Mouse (Mus musculus): ENCODE measurements around the gene Park7. TPM values are rescaled to one million over a fixed set of nuclear protein-coding genes. Genes with fewer than 3 reads are reported as not detected.
A peak's percentile ranks its signal among the peaks of the same experiment; 100 is the strongest.

The Park7 gene
- total and polyA plus RNA-seq, 2 experiments from 2014 or later: 135 to 449 TPM

GRCm38 (mm10) chr4:150903091-150903742, 11.0 kb downstream of the Park7 start:
- Histone ChIP-seq H3K36me3 (ENCODE audit: insufficient read depth, low read length) (peaks cover 42% of the 10 kb centered on the region), H3K4me2 (ENCODE audit: low read depth, low read length) (no peak overlapping the region), H3K27me3 (ENCODE audit: insufficient read depth, low read length) (no peaks in the 10 kb centered on the region), H3K4me3 (ENCODE audit: low read length) (no peak overlapping the region), H3K9me3 (ENCODE audit: low read length) (no peaks in the 10 kb centered on the region), H3K27ac (no peak overlapping the region), H3K9ac (replicated peaks; ENCODE audit: low read length) (no peak overlapping the region), H3K4me1 (ENCODE audit: insufficient read depth, low read length) (no peaks in the 10 kb centered on the region)
- ATAC-seq (no peak), DNase-seq (ENCODE audit: low spot score) (no peak)
- 93% methylated on average over 14 of the region's 14 CpGs for WGBS
- TF ChIP-seq CTCF (IDR thresholded peaks at IDR 0.05; ENCODE audit: low read depth): no peak

DNA sequence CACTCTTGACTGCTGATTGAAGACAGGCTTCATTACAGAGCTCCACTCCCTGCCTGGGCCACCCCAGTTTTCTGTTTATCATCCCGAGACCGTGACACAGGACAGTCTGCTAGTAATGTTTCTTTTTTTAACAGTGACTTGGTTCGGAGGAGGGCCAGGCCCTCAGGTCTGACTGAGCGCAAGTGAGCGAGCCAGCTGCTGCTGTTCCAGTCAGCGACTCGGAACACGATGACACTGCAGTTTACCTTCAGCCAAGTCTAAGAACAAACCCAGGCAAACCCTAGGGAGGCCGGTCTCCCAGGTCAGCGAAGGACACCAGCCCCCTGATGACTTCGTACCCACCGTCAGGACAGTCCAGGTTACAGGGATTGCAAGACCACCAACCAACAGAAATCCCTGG, 12.2 kb downstream of the Park7 start:
- H3K4me3 ChIP-seq (ENCODE audit: low read length): no peak overlapping the region
- no peak for ATAC-seq
- no peak overlapping the region for H3K9ac ChIP-seq (replicated peaks; ENCODE audit: low read length)
- H3K27ac ChIP-seq: no peak overlapping the region
- H3K4me1 ChIP-seq (ENCODE audit: insufficient read depth, low read length): no peaks in the 10 kb centered on the region
- DNase-seq (ENCODE audit: low spot score): no peak
- no peaks in the 10 kb centered on the region for H3K9me3 ChIP-seq (ENCODE audit: low read length)
- peaks cover 48% of the 10 kb centered on the region for H3K36me3 ChIP-seq (ENCODE audit: insufficient read depth, low read length)
- H3K4me2 ChIP-seq (ENCODE audit: low read depth, low read length): no peak overlapping the region
- H3K27me3 ChIP-seq (ENCODE audit: insufficient read depth, low read length): no peaks in the 10 kb centered on the region
- no peak for TF ChIP-seq CTCF (IDR thresholded peaks at IDR 0.05; ENCODE audit: low read depth)
- WGBS: 93% methylated on average over 12 of the region's 12 CpGs

GRCm38 (mm10) chr4:150901651-150902050, 12.6 kb downstream of the Park7 start:
- Histone ChIP-seq H3K4me1 (ENCODE audit: insufficient read depth, low read length) (no peaks in the 10 kb centered on the region), H3K36me3 (ENCODE audit: insufficient read depth, low read length) (peaks cover 52% of the 10 kb centered on the region)

DNA sequence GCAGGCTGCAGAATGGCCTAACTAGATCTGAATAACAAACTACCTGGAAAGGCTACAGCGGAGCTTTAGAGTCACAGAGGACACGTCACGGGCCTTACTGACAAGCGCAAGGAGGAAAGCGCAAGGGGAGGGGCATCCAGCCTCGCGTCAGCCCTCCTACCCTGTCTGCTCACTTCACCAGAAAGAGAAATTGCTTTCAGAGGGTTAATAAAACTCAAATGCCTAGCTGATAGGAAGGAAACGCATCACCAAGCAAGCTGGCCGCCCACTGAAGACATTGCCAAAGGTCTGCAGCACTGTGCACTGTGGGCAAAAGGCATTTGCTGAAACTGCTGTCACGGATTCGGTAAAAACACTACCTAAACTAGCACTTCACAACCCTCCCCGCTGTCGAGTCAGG, 13.8 kb downstream of the Park7 start:
- DNase-seq (ENCODE audit: low spot score) (no peak), ATAC-seq (no peak)
- no peak for TF ChIP-seq CTCF (IDR thresholded peaks at IDR 0.05; ENCODE audit: low read depth)
- peaks cover 56% of the 10 kb centered on the region for H3K36me3 ChIP-seq (ENCODE audit: insufficient read depth, low read length)
- no peaks in the 10 kb centered on the region for H3K9me3 ChIP-seq (ENCODE audit: low read length)
- no peak overlapping the region for H3K4me2 ChIP-seq (ENCODE audit: low read depth, low read length)
- H3K27me3 ChIP-seq (ENCODE audit: insufficient read depth, low read length): no peaks in the 10 kb centered on the region
- 96% methylated on average over 13 of the region's 13 CpGs for WGBS
- no peak overlapping the region for H3K4me3 ChIP-seq (ENCODE audit: low read length)
- no peak overlapping the region for H3K27ac ChIP-seq
- no peaks in the 10 kb centered on the region for H3K4me1 ChIP-seq (ENCODE audit: insufficient read depth, low read length)
- H3K9ac ChIP-seq (replicated peaks; ENCODE audit: low read length): no peak overlapping the region

More at GRCm38 (mm10) chr4:150901651-150902050, 12.6 kb downstream of the Park7 start:
- H3K27ac ChIP-seq: no peak overlapping the region
- H3K4me2 ChIP-seq (ENCODE audit: low read depth, low read length): no peak overlapping the region
- no peak overlapping the region for H3K9ac ChIP-seq (replicated peaks; ENCODE audit: low read length)
- DNase-seq (ENCODE audit: low spot score): peak; percentile 77
- TF ChIP-seq CTCF (IDR thresholded peaks at IDR 0.05; ENCODE audit: low read depth): peak; percentile 92
- WGBS: 46% methylated on average over 9 of the region's 9 CpGs
- no peaks in the 10 kb centered on the region for H3K27me3 ChIP-seq (ENCODE audit: insufficient read depth, low read length)
- no peak for ATAC-seq
- H3K9me3 ChIP-seq (ENCODE audit: low read length): no peaks in the 10 kb centered on the region
- no peak overlapping the region for H3K4me3 ChIP-seq (ENCODE audit: low read length)

- no peaks in the 10 kb centered on the region for H3K9me3 ChIP-seq (ENCODE audit: low read length)
- peak; percentile 84 for DNase-seq (ENCODE audit: low spot score)
- no peak overlapping the region for H3K9ac ChIP-seq (replicated peaks; ENCODE audit: low read length)
- H3K4me2 ChIP-seq (ENCODE audit: low read depth, low read length): no peak overlapping the region
- ATAC-seq: peak; percentile 60; the same call in 1 of the 2 replicates
- 55% methylated on average over 13 of the region's 13 CpGs for WGBS
- peaks cover 46% of the 10 kb centered on the region; the same call in 1 of the 2 replicates for H3K36me3 ChIP-seq (ENCODE audit: insufficient read depth, low read length)
- H3K27ac ChIP-seq: no peak overlapping the region
- no peaks in the 10 kb centered on the region for H3K4me1 ChIP-seq (ENCODE audit: insufficient read depth, low read length)
- H3K27me3 ChIP-seq (ENCODE audit: insufficient read depth, low read length): no peaks in the 10 kb centered on the region
- no peak overlapping the region for H3K4me3 ChIP-seq (ENCODE audit: low read length)
- TF ChIP-seq CTCF (IDR thresholded peaks at IDR 0.05; ENCODE audit: low read depth): peak; percentile 95
These were observed 15.4 kb downstream of the Park7 start for GRCm38 (mm10) chr4:150898716-150899365.

- 91% methylated on average over 26 of the region's 26 CpGs for WGBS
- no peak for ATAC-seq
- H3K36me3 ChIP-seq (ENCODE audit: insufficient read depth, low read length): peaks cover 33% of the 10 kb centered on the region; the same call in 1 of the 2 replicates
These were observed 17.2 kb downstream of the Park7 start for GRCm38 (mm10) chr4:150896896-150897624.

More at GRCm38 (mm10) chr4:150896896-150897624, 17.2 kb downstream of the Park7 start:
- Histone ChIP-seq H3K4me1 (ENCODE audit: insufficient read depth, low read length) (no peaks in the 10 kb centered on the region), H3K27ac (no peak overlapping the region), H3K27me3 (ENCODE audit: insufficient read depth, low read length) (no peaks in the 10 kb centered on the region), H3K4me3 (ENCODE audit: low read length) (no peak overlapping the region), H3K9ac (replicated peaks; ENCODE audit: low read length) (no peak overlapping the region), H3K9me3 (ENCODE audit: low read length) (no peaks in the 10 kb centered on the region), H3K4me2 (ENCODE audit: low read depth, low read length) (no peak overlapping the region)
- no peak for TF ChIP-seq CTCF (IDR thresholded peaks at IDR 0.05; ENCODE audit: low read depth)
- no peak for DNase-seq (ENCODE audit: low spot score)

All from hindbrain, postnatal 0 days (tissue).